Mouse (Mus musculus): ENCODE measurements around the gene Mical2. TPM values are rescaled to one million over a fixed set of nuclear protein-coding genes. Genes with fewer than 3 reads are reported as not detected.

The Mical2 gene
- polyA plus RNA-seq, 1 experiment from 2014 or later: 1.5 TPM

DNA sequence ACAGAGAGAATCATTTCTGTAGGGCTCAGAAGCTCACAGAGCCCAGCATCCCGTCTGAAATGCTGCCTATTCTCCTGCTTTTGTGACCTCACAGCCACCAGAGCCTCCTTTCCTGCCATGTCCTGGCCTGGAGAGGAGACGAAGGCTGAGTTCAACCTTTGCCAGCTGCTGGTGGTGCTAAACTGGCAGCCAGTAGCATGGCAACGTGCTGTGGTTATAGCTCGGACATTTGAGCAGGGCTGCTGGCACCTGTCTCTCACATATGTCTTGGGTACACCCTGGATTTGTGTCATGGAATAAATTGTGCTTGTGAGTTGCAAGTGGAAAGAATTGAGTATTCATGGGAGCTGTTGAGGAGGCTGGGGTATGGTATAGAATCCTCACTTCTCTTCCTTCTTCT lies 9.8 kb downstream of the Mical2 start:
- 78% methylated on average over 4 of the region's 4 CpGs for WGBS

GRCm38 (mm10) chr7:112237211-112237610 lies 11.6 kb downstream of the Mical2 start:
- ATAC-seq: no peak
- 88% methylated on average over 7 of the region's 7 CpGs for WGBS
- H3K27me3 ChIP-seq: no peaks in the 10 kb centered on the region
- H3K4me3 ChIP-seq (replicated peaks): no peak overlapping the region
- peaks cover 21% of the 10 kb centered on the region for H3K4me1 ChIP-seq (replicated peaks)
- H3K9me3 ChIP-seq: no peaks in the 10 kb centered on the region
- no peaks in the 10 kb centered on the region for H3K36me3 ChIP-seq
- H3K27ac ChIP-seq: no peak overlapping the region
- no peak overlapping the region for H3K9ac ChIP-seq (replicated peaks)
- H3K4me2 ChIP-seq (replicated peaks): no peak overlapping the region

More for the DNA sequence above, 9.8 kb downstream of the Mical2 start:
- peaks cover 18% of the 10 kb centered on the region for H3K4me1 ChIP-seq (replicated peaks)
- no peaks in the 10 kb centered on the region for H3K9me3 ChIP-seq
- no peak overlapping the region for H3K27ac ChIP-seq
- no peak overlapping the region for H3K9ac ChIP-seq (replicated peaks)
- no peak overlapping the region for H3K4me2 ChIP-seq (replicated peaks)
- H3K36me3 ChIP-seq: no peaks in the 10 kb centered on the region
- H3K27me3 ChIP-seq: peaks cover 6% of the 10 kb centered on the region; the same call in 1 of the 2 replicates
- ATAC-seq: no peak
- H3K4me3 ChIP-seq (replicated peaks): no peak overlapping the region

DNA sequence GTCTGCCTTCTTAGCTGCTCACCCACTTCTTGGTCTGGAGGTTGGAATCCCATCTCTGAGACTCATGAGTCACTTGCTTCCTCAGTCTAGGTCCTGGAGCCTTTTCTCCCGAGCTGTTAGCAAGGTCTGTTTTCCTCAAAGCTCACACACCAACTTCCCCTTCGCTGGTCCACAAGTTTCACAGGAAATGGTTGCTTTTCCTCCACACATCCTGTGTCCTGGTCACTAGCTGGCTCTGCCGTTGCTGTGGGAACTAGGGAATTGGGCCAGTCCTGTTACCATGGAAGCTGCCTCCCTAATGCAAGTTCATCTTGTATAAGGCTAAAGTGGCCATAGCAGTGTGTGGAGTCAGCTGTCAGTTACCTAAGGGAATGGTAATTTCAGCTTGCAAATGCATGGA lies 12.2 kb downstream of the Mical2 start:
- 55% methylated on average over 3 of the region's 3 CpGs for WGBS
- Histone ChIP-seq H3K9me3 (no peaks in the 10 kb centered on the region), H3K9ac (replicated peaks) (no peak overlapping the region), H3K27me3 (no peaks in the 10 kb centered on the region), H3K4me2 (replicated peaks) (no peak overlapping the region), H3K36me3 (no peaks in the 10 kb centered on the region), H3K27ac (no peak overlapping the region), H3K4me3 (replicated peaks) (no peak overlapping the region), H3K4me1 (replicated peaks) (peaks cover 21% of the 10 kb centered on the region)
- ATAC-seq: no peak

GRCm38 (mm10) chr7:112238768-112239728 lies 13.4 kb downstream of the Mical2 start:
- H3K4me2 ChIP-seq (replicated peaks): no peak overlapping the region
- H3K9me3 ChIP-seq: no peaks in the 10 kb centered on the region
- no peak for ATAC-seq
- no peaks in the 10 kb centered on the region for H3K36me3 ChIP-seq
- 81% methylated on average over 10 of the region's 10 CpGs for WGBS
- H3K4me3 ChIP-seq (replicated peaks): no peak overlapping the region
- H3K27ac ChIP-seq: no peak overlapping the region
- H3K27me3 ChIP-seq: no peaks in the 10 kb centered on the region
- peaks cover 14% of the 10 kb centered on the region for H3K4me1 ChIP-seq (replicated peaks)
- no peak overlapping the region for H3K9ac ChIP-seq (replicated peaks)

DNA sequence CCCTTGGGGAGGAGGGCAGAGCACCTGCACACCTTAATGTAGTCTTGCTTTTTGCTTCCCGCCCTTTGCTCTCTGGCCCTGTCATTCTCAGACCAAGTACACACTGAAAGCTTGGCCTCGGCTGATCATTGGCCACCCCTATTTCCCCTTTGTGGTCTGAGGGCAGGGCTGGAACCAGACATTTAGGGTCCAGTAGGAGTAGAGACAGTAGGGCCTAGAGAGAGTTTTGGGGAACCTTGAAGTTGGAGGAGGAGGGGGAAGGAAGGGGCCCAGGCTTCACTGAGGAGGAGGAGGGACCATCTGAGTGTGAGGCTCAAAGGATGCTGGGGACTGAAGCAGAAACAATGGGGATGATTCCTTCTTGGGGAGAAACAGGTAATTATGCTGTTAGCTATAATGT lies 15.1 kb downstream of the Mical2 start:
- Histone ChIP-seq H3K4me2 (replicated peaks) (no peak overlapping the region), H3K4me1 (replicated peaks) (peaks cover 25% of the 10 kb centered on the region), H3K36me3 (no peaks in the 10 kb centered on the region), H3K27me3 (no peaks in the 10 kb centered on the region), H3K9me3 (no peaks in the 10 kb centered on the region), H3K27ac (no peak overlapping the region), H3K4me3 (replicated peaks) (no peak overlapping the region), H3K9ac (replicated peaks) (no peak overlapping the region)
- 84% methylated on average over 2 of the region's 2 CpGs for WGBS
- ATAC-seq: no peak

DNA sequence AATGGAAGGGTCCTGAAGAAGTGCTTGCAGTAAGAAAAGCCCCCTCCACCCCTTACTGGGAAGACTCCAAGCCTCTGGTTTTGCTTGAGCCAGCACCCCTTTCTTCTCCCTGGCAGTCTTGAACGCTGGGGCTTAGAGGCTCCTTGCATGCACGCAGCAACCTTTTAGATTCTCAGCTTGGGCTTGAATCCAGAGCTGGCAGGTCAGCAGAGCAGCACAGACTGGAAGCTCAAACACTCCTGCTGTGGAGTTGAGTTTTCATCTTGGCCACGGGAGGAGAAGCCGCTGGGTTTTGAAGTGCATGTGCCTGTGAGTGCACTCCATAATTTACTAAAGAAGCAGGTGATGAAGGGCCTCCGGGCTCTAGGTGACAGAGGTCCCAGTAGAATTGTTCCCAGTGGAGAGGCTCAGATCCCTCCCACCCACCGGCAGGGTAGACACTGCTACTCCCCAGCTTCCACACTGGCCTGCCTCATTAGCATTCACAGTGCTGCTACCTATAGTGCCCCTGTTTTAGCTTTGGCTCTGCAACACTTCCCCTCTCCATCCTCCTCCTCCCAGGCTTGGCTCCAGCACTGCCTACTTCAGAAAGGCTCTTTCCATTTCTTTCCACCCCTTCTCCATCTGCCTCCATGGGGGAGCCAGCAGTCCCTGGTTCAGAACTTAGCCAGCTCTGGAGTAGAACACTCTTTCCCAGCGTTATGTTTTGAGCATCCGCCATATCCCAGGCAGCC lies 15.7 kb downstream of the Mical2 start:
- Histone ChIP-seq H3K27me3 (no peaks in the 10 kb centered on the region), H3K36me3 (no peaks in the 10 kb centered on the region), H3K9me3 (no peaks in the 10 kb centered on the region), H3K4me3 (replicated peaks) (no peak overlapping the region), H3K4me2 (replicated peaks) (no peak overlapping the region), H3K4me1 (replicated peaks) (peaks cover 25% of the 10 kb centered on the region), H3K27ac (no peak overlapping the region), H3K9ac (replicated peaks) (no peak overlapping the region)
- 56% methylated on average over 8 of the region's 8 CpGs for WGBS
- ATAC-seq: no peak

DNA sequence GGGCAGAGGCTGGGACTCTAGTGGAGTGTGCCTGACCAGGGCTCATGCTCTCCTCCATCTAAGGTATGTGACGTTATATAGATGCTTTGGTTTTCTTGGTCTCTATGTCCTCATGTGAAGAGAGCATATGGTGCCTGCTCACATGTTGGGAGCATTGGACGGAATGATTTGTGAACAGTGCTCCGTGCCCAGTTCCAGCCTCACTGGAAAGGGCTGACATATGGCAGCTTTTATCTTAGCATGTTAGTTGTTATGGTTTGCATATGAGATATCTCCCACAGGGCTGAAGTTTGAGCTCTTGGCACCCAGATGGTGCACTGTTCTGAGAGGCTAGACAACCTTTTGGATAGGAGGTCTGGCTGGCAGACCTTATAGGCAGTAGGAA lies 16.3 kb downstream of the Mical2 start:
- Histone ChIP-seq H3K27ac (no peak overlapping the region), H3K9ac (replicated peaks) (no peak overlapping the region), H3K4me2 (replicated peaks) (no peak overlapping the region), H3K4me3 (replicated peaks) (no peak overlapping the region), H3K36me3 (no peaks in the 10 kb centered on the region), H3K4me1 (replicated peaks) (peaks cover 25% of the 10 kb centered on the region), H3K9me3 (no peaks in the 10 kb centered on the region), H3K27me3 (no peaks in the 10 kb centered on the region)
- WGBS: 84% methylated on average over 3 of the region's 3 CpGs
- ATAC-seq: no peak

DNA sequence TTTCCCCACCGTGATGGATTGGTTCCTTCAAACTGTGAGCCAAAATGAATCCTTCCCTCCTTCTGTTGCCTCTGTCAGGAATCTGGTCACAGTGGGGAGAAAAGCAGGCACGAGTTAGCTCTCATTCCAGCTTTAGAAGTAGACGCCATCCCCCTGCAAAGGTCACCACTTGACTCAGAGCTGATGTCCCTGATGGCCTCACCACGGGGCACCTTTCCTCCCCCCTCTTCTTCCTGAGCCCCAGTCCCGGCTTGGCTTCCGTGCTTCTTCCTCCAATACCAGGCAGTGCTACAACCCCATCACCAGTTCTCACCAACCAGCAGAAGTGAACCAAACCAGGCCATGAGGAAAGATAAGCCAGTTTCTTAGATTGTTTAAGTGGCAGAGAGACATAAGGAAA lies 16.9 kb downstream of the Mical2 start:
- H3K4me3 ChIP-seq (replicated peaks): no peak overlapping the region
- no peaks in the 10 kb centered on the region for H3K36me3 ChIP-seq
- H3K4me1 ChIP-seq (replicated peaks): peaks cover 25% of the 10 kb centered on the region
- no peaks in the 10 kb centered on the region for H3K9me3 ChIP-seq
- H3K9ac ChIP-seq (replicated peaks): no peak overlapping the region
- no peak overlapping the region for H3K27ac ChIP-seq
- no peak overlapping the region for H3K4me2 ChIP-seq (replicated peaks)
- no peaks in the 10 kb centered on the region for H3K27me3 ChIP-seq
- 85% methylated on average over 6 of the region's 6 CpGs for WGBS
- ATAC-seq: no peak

DNA sequence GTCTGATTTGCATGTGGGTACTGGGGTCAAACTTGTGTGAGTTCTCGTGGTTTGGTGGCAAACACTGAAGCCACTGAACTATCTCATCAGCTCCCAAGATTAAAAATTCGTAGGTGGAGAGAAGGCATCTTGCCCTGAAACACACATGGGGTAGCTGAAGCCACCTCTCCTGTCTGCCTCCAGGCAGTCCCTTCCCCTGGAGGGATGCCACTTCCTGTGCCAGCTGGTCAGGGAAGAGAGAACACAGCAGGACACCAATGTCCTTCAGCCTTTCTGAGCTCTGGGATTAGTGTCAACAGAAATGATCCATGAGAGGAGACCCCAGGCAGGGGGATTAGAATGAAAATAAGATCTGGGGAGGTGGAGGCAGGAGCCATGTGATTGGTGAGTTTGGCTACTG lies 18.4 kb downstream of the Mical2 start:
- no peak overlapping the region for H3K9ac ChIP-seq (replicated peaks)
- H3K4me3 ChIP-seq (replicated peaks): no peak overlapping the region
- H3K36me3 ChIP-seq: no peaks in the 10 kb centered on the region
- H3K4me2 ChIP-seq (replicated peaks): no peak overlapping the region
- WGBS: 62% methylated on average over 2 of the region's 2 CpGs
- H3K9me3 ChIP-seq: no peaks in the 10 kb centered on the region
- no peak overlapping the region for H3K27ac ChIP-seq
- peaks cover 20% of the 10 kb centered on the region for H3K4me1 ChIP-seq (replicated peaks)
- ATAC-seq: no peak
- no peaks in the 10 kb centered on the region for H3K27me3 ChIP-seq

DNA sequence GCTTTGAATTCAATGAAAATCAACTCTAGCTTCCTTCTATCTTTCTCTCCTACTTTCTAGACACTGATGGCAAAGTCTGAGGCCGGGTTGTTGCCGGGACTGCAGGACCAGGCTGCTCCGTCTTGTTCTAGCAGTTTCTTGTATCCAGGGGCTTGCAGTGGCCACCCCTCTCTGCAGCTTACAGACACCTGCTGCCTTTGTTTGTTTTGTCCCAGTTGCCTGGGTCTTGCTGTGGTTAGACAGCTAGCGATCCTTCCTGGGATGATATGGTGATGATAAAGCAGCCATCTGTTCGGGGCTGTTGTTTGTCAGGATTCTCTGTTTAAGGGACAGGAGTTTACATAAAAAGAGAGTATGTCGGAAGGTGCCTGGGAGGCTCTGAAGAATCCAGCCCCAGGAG lies 19.0 kb downstream of the Mical2 start:
- no peak overlapping the region for H3K4me2 ChIP-seq (replicated peaks)
- peaks cover 20% of the 10 kb centered on the region for H3K4me1 ChIP-seq (replicated peaks)
- no peaks in the 10 kb centered on the region for H3K36me3 ChIP-seq
- no peak overlapping the region for H3K27ac ChIP-seq
- WGBS: 29% methylated on average over 6 of the region's 6 CpGs
- no peaks in the 10 kb centered on the region for H3K9me3 ChIP-seq
- no peaks in the 10 kb centered on the region for H3K27me3 ChIP-seq
- no peak overlapping the region for H3K9ac ChIP-seq (replicated peaks)
- ATAC-seq: no peak
- no peak overlapping the region for H3K4me3 ChIP-seq (replicated peaks)

- Histone ChIP-seq H3K36me3 (no peaks in the 10 kb centered on the region), H3K9me3 (no peaks in the 10 kb centered on the region)
These were observed 20.3 kb downstream of the Mical2 start for GRCm38 (mm10) chr7:112245839-112246438.

DNA sequence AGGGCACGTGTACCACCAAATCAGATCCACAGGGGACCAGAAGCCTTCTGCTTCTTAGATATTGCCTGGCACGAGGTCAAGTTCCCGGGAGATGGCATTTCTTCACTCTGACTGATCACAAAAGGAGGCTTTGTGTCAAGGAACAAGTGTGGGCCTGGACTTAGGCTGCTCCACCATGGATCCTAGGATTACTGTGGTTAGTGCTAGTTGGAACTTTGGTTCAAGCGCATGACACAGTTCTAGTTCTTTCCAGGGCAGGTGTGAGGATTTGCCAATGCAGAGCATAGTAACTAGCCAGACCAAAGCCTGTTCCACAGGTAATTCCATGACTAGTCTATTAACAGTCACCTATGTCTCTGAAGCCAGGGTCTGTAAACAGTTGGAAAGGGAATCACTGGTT lies 20.8 kb downstream of the Mical2 start:
- no peak for ATAC-seq
- H3K9me3 ChIP-seq: no peaks in the 10 kb centered on the region
- no peak overlapping the region for H3K27ac ChIP-seq
- H3K4me1 ChIP-seq (replicated peaks): peaks cover 20% of the 10 kb centered on the region
- H3K9ac ChIP-seq (replicated peaks): no peak overlapping the region
- no peaks in the 10 kb centered on the region for H3K36me3 ChIP-seq
- no peak overlapping the region for H3K4me3 ChIP-seq (replicated peaks)
- no peaks in the 10 kb centered on the region for H3K27me3 ChIP-seq
- WGBS: 81% methylated on average over 4 of the region's 4 CpGs
- H3K4me2 ChIP-seq (replicated peaks): no peak overlapping the region

More at GRCm38 (mm10) chr7:112245839-112246438, 20.3 kb downstream of the Mical2 start:
- no peak overlapping the region for H3K27ac ChIP-seq
- no peak overlapping the region for H3K4me3 ChIP-seq (replicated peaks)
- H3K27me3 ChIP-seq: no peaks in the 10 kb centered on the region
- H3K4me2 ChIP-seq (replicated peaks): no peak overlapping the region
- peaks cover 20% of the 10 kb centered on the region for H3K4me1 ChIP-seq (replicated peaks)
- no peak overlapping the region for H3K9ac ChIP-seq (replicated peaks)
- 86% methylated on average over 4 of the region's 4 CpGs for WGBS
- no peak for ATAC-seq

Measured in midbrain, embryonic 13.5 days (tissue).